Mouse (Mus musculus) layer of hippocampus, adult 9-10 months (tissue): Measurements from ENCODE around the gene Gstm4.

Experiments used
- DNase-seq: peaks from one replicate; pipeline ENCODE4 v3.0.0; 2022; ENCODE audit warnings: low spot score

Gene Gstm4

GRCm38 (mm10) chr3:108044394-108045140 is at the start of gene Gstm4:
Gene Gstm4 (minus strand): TSS chr3:108044894.
- DNase-seq, result peak; percentile 75

- DNase-seq, result no peak
Measured at GRCm38 (mm10) chr3:108094146-108094545, 49.5 kb upstream of the Gstm4 start.

GRCm38 (mm10) chr3:108093306-108093705 is 48.6 kb upstream of the Gstm4 start:
- DNase-seq, result no peak

GRCm38 (mm10) chr3:108092536-108093115 is 47.9 kb upstream of the Gstm4 start, which contains the start of gene Gnat2:
Gene Gnat2 (plus strand): TSS chr3:108092789.
- DNase-seq, result no peak

- no peak for DNase-seq
Measured at GRCm38 (mm10) chr3:108092030-108092429, 47.3 kb upstream of the Gstm4 start.

- DNase-seq, result no peak
Measured at GRCm38 (mm10) chr3:108090561-108090960, 45.9 kb upstream of the Gstm4 start.

DNA sequence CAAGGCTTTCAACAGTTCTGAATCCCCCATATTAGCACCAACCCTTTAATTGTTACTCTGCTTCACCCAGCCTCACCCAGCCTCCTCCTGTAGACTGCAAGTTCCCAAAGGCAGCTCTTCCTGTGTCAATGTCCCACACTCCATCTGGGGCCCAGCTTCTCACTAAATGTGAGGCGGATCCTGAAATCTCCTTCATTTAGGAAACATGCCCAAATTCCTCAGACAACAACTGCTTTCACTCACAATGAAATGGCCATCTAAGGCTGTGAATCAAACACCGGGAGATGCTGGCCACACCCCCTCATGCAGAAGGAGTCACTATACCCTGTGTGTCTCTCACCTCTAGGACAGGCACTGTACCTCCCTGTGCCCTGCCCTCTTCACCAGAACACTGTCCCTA is 45.2 kb upstream of the Gstm4 start:
- no peak for DNase-seq

DNA sequence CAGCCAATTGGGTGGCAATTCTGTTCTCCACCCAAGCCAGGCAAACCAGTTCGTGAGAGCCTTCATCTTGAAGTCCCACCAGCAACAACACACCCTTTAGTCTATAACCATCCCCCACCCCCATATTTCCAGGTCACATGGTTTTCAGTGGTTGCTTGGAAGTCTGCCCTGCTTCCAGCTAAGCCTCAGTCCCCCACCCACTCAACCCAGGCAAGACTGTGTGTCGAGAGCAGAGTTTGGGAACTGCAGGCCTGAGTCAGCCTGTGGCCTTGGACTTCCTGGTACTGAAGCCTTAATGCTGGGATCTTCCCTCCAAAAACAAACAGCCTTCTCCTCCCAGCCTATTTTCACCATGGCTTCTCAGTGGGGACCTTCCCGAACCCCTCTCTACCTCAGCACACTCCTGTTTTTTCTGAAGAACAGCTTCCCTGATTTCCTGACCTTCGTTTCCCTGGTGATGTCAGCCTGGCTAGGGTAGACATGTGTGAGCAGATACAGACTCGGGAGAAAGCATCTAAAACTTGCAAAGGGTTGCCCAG is 44.2 kb upstream of the Gstm4 start:
- DNase-seq, result no peak

DNA sequence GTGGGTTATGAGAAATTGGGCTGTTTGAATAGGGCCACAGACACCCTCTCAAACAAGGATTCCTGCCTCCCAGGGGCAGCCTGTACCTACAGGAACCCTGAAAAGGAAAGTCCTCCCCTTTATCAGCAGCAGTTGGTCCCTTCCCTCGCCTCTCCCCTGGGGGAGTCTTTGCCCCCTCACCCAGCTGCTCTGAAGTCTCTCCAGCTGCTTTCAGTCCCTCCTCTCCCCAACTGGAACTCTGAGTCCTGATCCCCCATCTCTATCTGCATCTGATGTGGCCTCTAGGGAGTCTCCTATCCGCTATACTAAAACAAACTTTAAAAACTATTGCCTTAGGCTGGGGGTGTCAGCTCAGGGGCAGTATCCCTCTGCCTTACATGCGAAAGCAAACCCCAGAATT is 42.6 kb upstream of the Gstm4 start:
- no peak for DNase-seq

GRCm38 (mm10) chr3:108086470-108086979 is 41.8 kb upstream of the Gstm4 start, which contains the start of gene Ampd2:
Gene Ampd2 (minus strand): TSS chr3:108086651.
- DNase-seq, result no peak

DNA sequence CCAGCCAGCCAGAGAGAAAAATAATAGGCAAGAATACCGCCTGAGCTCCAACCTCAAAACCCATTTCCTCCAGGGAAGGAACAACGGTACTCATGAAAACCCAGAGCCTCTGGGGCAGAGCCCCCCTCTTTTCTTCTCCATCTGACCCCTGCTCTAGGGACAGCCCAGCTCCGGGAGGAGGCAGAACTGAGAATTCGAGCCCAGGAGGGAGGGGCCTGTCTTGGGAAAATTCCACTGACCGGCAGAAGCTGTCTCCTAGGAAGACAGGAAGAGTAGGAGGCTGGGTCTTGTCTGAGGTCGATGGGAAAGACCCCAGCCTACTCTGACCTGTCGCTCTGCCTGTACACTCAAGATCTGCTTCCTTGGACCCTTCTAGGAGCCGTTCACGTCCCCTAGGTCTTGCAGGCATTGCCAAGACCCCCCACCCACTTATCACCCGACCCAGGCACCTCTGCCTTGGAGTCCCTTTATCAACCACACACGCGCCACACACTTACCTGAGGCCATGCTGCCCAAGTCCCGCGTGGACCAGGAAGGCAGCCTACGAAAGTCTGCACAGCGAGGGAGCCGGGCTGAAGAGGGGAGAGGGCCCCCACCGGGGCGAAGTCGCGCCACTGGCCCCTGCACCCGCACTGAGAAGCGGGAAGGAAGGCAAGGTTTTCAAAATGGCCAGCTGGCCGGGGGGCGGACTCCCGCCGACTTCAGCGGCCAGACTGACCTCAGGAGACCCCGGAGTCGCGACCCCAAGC is 41.2 kb upstream of the Gstm4 start:
- no peak for DNase-seq

DNA sequence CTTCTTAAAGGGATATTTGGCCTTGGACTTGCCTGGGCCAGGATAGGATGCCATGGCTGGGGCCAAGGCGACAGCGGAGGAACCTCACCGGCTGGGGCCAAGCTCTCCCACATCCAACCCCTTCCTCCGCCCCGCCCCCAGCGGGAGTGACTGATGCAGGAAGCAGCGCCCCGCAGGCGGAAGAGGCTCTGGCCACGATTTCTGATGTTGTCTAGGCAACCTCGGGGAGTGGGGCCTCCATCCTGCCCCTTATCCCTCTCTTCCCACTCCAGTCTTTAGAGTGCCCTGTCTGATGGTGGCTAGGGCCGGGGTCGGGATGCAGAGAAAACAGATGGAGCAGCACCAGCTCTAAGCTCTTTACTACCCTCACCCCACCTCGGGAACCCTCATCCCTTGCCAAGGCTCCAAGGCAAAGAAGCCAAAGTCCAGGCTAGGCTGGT is 40.6 kb upstream of the Gstm4 start:
- DNase-seq, result peak; percentile 65

DNA sequence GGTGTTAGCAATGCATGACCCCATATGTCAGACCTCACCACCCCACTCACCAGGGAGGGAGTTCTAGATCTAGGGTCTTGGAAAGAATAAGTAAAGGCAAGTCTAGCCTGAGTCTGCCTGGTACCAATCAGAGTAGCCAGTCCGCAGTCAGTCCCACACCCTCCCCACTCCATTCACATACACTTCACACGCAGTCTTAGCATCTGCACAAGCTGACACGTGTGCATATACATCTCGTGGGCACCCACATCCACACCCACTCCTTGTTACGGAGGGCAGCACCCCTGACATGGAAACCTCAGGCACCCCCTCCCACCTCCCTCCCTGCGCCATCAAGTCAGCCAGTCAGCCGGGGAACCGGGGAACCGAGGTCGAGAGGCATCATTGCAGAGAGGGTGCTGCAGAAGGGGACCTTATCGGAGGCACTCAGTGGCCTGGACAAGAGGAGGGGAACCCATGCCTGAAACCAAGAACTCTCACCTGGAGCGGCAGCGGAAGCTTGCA is 40.1 kb upstream of the Gstm4 start:
- no peak for DNase-seq

- no peak for DNase-seq
Measured at GRCm38 (mm10) chr3:108083904-108084407, 39.3 kb upstream of the Gstm4 start.

- DNase-seq, result no peak
Measured at GRCm38 (mm10) chr3:108083161-108083560, 38.5 kb upstream of the Gstm4 start.

- no peak for DNase-seq
Measured at GRCm38 (mm10) chr3:108082251-108082875, 37.7 kb upstream of the Gstm4 start.

GRCm38 (mm10) chr3:108081681-108082080 is 37.0 kb upstream of the Gstm4 start:
- DNase-seq, result no peak

DNA sequence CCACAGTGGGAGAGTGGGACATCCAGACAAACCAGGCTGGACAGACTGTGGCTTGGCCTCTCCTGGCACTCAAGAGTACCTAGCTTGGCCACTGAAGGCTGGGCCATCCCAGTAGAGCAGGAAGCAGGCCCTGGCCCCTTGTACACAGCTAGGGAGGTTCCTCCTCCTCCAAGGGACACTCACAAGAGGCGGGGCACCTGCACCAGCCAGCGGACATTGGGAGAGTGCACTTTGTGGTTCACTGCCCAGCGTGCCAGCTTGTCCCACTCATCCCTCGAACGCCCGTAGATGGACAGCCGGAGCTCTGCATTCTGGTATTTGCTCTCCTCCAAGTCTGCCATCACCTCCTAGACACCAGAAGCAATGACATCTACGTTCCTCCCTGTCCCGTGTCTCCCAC is 32.1 kb upstream of the Gstm4 start:
- no peak for DNase-seq

- no peak for DNase-seq
Measured at GRCm38 (mm10) chr3:108072983-108073569, 28.4 kb upstream of the Gstm4 start.

GRCm38 (mm10) chr3:108070295-108071293 is 25.9 kb upstream of the Gstm4 start:
- no peak for DNase-seq
